Mouse (Mus musculus) adrenal gland, postnatal 36 days (tissue): ENCODE measurements around the gene Plscr3. TPM values are rescaled to one million over a fixed set of nuclear protein-coding genes. Genes with fewer than 3 reads are reported as not detected.
"Not testable (repeated sequence)": the region's sequence is repeated elsewhere in the genome, so short reads cannot be mapped to it uniquely, and the experiment has no call there.

Source experiments
- DNase-seq, 2 experiments: peaks; one replicate each; pipeline ENCODE4 v3.0.0; 2021; ENCODE audit warnings: mixed read lengths in 1 of 2
- total RNA-seq, 2 experiments: library from RNA; stranded (reverse); gene quantifications; 2 replicates each; pipeline ENCODE4 v1.2.3; 2021

Gene Plscr3
- total RNA-seq, 2 experiments from 2014 or later = 49.3 to 50.4 TPM

GRCm38 (mm10) chr11:69828832-69829231, 17.3 kb upstream of the Plscr3 start:
- no peak for DNase-seq

GRCm38 (mm10) chr11:69833554-69833953, 12.6 kb upstream of the Plscr3 start:
- no peak for DNase-seq

GRCm38 (mm10) chr11:69834001-69834549, 12.1 kb upstream of the Plscr3 start:
- peak; percentile 53 to 60 for DNase-seq

GRCm38 (mm10) chr11:69835326-69835965, 10.7 kb upstream of the Plscr3 start:
- no peak for DNase-seq

GRCm38 (mm10) chr11:69835966-69836335, 10.2 kb upstream of the Plscr3 start:
- no peak for DNase-seq

- DNase-seq = peak; percentile 20 to 64
Measured at GRCm38 (mm10) chr11:69836703-69837576, 9.2 kb upstream of the Plscr3 start.

GRCm38 (mm10) chr11:69837604-69837951, 8.6 kb upstream of the Plscr3 start, which contains the start of gene Nlgn2:
Gene Nlgn2 (minus strand): TSS chr11:69837784.
- peak; percentile 67 to 82 for DNase-seq

- peak; percentile 93 to 95 for DNase-seq
Measured at GRCm38 (mm10) chr11:69837952-69838713, 8.0 kb upstream of the Plscr3 start, which contains the start of gene Tmem256. Gene Tmem256 (plus strand): TSS chr11:69838514.

- peak in 1 of 2 experiments; percentile 37 for DNase-seq
Measured at GRCm38 (mm10) chr11:69838714-69839104, 7.5 kb upstream of the Plscr3 start.

GRCm38 (mm10) chr11:69846738-69847688, 837 bp downstream of the Plscr3 start:
- peak; percentile 31 to 38 for DNase-seq

- DNase-seq = no peak
Measured at GRCm38 (mm10) chr11:69848021-69848420, 1.8 kb downstream of the Plscr3 start.

GRCm38 (mm10) chr11:69849128-69849527, 3.0 kb downstream of the Plscr3 start:
- DNase-seq = no peak

GRCm38 (mm10) chr11:69849884-69850283, 3.7 kb downstream of the Plscr3 start:
- DNase-seq = peak; percentile 22 to 32

- no peak for DNase-seq
Measured at GRCm38 (mm10) chr11:69850754-69851153, 4.6 kb downstream of the Plscr3 start.

GRCm38 (mm10) chr11:69853994-69854393, 7.8 kb downstream of the Plscr3 start:
- DNase-seq = peak; percentile 44 to 52

- no peak for DNase-seq
Measured at GRCm38 (mm10) chr11:69854680-69855079, 8.5 kb downstream of the Plscr3 start.

GRCm38 (mm10) chr11:69855347-69855746, 9.2 kb downstream of the Plscr3 start:
- peak; percentile 38 to 77 for DNase-seq

GRCm38 (mm10) chr11:69858113-69858998, 12.2 kb downstream of the Plscr3 start, which contains the start of gene Tnk1:
Gene Tnk1 (minus strand): TSS chr11:69858730.
- DNase-seq = no peak

GRCm38 (mm10) chr11:69863729-69864128, 17.6 kb downstream of the Plscr3 start:
- not testable (repeated sequence) for DNase-seq
